Mouse (Mus musculus) hindbrain, embryonic 11.5 days (tissue): ENCODE measurements at regions not wholly inside any gene's neighbourhood (a gene's known extent, or its start where the extent isn't known, plus 50 kb on each side); places are given as distances from the start of the nearest gene placed in this dataset.
A peak's percentile ranks its signal among the peaks of the same experiment; 100 is the strongest.

Experiments used
- ATAC-seq: fragments of 200-750 bp; cut with Nextera tagmentation; 2 replicates; pipeline ENCODE4 v1.8.0; 2017; ENCODE audit warnings: mild to moderate bottlenecking, moderate TSS enrichment, moderate library complexity; ENCODE audit not compliant: low FRiP score
- DNase-seq: peaks from one replicate; pipeline ENCODE4 v3.0.0-alpha.2; 2015; ENCODE audit warnings: low spot score
- H3K27ac ChIP-seq: fragments of 300-500 bp; sonication (generic); 2 replicates; pipeline ENCODE4 v1.5.1; 2014; ENCODE audit warnings: mild to moderate bottlenecking, low read depth, low read length
- H3K27me3 ChIP-seq: fragments of 300-500 bp; sonication (generic); 2 replicates; pipeline ENCODE4 v1.6.1; 2014; ENCODE audit warnings: mild to moderate bottlenecking, low read length, moderate library complexity, mixed read lengths; ENCODE audit not compliant: control insufficient read depth, insufficient read depth
- H3K36me3 ChIP-seq: fragments of 300-500 bp; sonication (generic); 2 replicates; pipeline ENCODE4 v1.6.1; 2014; ENCODE audit warnings: mild to moderate bottlenecking, low read length, moderate library complexity, mixed read lengths; ENCODE audit not compliant: control insufficient read depth, insufficient read depth
- H3K4me1 ChIP-seq: fragments of 300-500 bp; sonication (generic); replicated peaks from 2 replicates; pipeline ENCODE4 v1.6.1; 2014; ENCODE audit warnings: low read length, mixed read lengths; ENCODE audit not compliant: control insufficient read depth, insufficient read depth
- H3K4me2 ChIP-seq: fragments of 300-500 bp; sonication (generic); replicated peaks from 2 replicates; pipeline ENCODE4 v1.6.1; 2014; ENCODE audit warnings: mild to moderate bottlenecking, low read depth, low read length
- H3K4me3 ChIP-seq: fragments of 300-500 bp; sonication (generic); 2 replicates; pipeline ENCODE4 v1.5.1; 2014; ENCODE audit warnings: low read depth, low read length
- H3K9ac ChIP-seq: fragments of 300-500 bp; sonication (generic); 2 replicates; pipeline ENCODE4 v1.6.1; 2014; ENCODE audit warnings: low read depth, low read length
- H3K9me3 ChIP-seq: fragments of 300-500 bp; sonication (generic); 2 replicates; pipeline ENCODE4 v1.6.1; 2016; ENCODE audit warnings: low read length; ENCODE audit not compliant: control insufficient read depth
- WGBS: fragments of 180-500 bp; shearing (Covaris S2); extraction: QIAGEN DNeasy Blood & Tissue Kit; methylation state at CpG from one replicate; pipeline ENCODE4 v1.1.7; 2014; 5-methylcytosine and 5-hydroxymethylcytosine counted together

DNA sequence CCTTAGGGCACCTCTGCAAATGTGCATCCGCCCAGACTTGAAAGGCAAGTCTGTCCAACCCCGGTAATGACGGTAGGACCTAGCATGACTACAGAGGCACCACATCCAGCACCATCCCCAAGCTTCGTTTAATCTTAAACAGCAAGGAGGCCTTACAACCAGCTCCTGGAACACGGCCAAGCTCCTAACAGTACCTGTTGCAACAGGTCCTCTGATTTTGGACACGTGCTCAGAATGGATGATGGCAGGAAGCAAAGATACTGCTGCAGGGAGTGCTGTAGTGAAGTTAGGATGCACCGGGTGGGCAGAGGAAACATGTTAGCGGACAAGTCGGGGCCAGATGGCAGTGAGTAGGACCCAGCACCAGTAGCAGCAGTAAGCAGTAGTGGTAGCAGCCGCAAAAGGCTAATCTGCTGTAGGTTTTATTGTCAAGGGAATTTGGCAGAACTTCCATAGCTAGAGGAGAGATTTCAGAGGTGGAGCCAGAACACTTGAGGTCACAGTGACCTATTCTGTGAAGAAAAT is 2813.5 kb upstream of the Gm7489 start:
- Histone ChIP-seq H3K4me1 (no peaks in the 10 kb centered on the region), H3K36me3 (no peaks in the 10 kb centered on the region), H3K27me3 (no peaks in the 10 kb centered on the region), H3K9ac (no peak overlapping the region), H3K4me3 (no peak overlapping the region), H3K9me3 (no peaks in the 10 kb centered on the region), H3K4me2 (no peak overlapping the region), H3K27ac (no peak overlapping the region)
- WGBS, result 78% methylated on average over 10 of the region's 10 CpGs
- ATAC-seq (no peak), DNase-seq (peak; percentile 6)

DNA sequence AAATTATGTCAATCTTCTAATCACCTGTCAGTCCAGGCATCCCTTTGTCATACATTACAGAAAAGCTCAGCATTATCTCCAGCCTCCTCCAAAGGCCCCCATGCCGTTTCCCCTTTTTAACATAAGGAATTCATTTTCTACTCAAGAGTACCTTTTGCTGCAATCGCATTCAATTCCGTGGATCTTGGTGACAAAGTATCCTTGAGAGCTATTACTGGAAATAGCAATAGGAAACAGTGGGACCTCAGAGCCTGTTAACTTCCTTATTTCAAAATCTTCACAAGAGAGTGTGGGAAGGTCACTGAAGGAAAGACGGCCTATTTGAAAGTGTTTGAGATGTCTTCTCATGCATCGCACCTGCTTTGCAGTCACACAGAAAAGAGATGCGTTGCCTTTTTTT is 2811.0 kb upstream of the Gm7489 start:
- ATAC-seq, result no peak
- no peaks in the 10 kb centered on the region for H3K36me3 ChIP-seq
- H3K27ac ChIP-seq, result no peak overlapping the region
- no peaks in the 10 kb centered on the region for H3K9me3 ChIP-seq
- 84% methylated on average over 6 of the region's 6 CpGs for WGBS
- H3K4me2 ChIP-seq, result no peak overlapping the region
- H3K4me3 ChIP-seq, result no peak overlapping the region
- no peaks in the 10 kb centered on the region for H3K27me3 ChIP-seq
- no peaks in the 10 kb centered on the region for H3K4me1 ChIP-seq
- no peak overlapping the region for H3K9ac ChIP-seq
- no peak for DNase-seq

DNA sequence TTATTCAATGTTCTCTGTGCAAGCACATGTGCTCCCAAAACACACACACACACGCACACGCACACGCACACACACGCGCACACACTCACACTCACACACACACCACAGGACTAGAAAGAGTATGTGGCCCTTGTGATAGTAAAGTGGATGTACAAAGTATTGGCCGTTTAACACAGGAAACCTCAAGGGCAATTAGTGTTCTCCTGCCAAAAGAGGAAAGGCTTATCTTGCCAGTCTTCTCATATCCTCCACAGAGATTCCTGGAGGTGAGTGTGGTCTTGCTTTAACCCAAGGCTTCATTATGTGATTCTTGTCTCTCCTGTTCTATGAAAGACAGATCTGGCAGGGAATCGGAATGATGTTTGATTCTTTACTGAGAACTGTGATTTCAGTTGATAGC is 2810.5 kb upstream of the Gm7489 start:
- no peak for ATAC-seq
- H3K27me3 ChIP-seq, result no peaks in the 10 kb centered on the region
- DNase-seq, result no peak
- no peak overlapping the region for H3K4me3 ChIP-seq
- H3K4me2 ChIP-seq, result no peak overlapping the region
- H3K36me3 ChIP-seq, result no peaks in the 10 kb centered on the region
- no peaks in the 10 kb centered on the region for H3K9me3 ChIP-seq
- no peaks in the 10 kb centered on the region for H3K4me1 ChIP-seq
- no peak overlapping the region for H3K9ac ChIP-seq
- H3K27ac ChIP-seq, result no peak overlapping the region
- 97% methylated on average over 7 of the region's 7 CpGs for WGBS

DNA sequence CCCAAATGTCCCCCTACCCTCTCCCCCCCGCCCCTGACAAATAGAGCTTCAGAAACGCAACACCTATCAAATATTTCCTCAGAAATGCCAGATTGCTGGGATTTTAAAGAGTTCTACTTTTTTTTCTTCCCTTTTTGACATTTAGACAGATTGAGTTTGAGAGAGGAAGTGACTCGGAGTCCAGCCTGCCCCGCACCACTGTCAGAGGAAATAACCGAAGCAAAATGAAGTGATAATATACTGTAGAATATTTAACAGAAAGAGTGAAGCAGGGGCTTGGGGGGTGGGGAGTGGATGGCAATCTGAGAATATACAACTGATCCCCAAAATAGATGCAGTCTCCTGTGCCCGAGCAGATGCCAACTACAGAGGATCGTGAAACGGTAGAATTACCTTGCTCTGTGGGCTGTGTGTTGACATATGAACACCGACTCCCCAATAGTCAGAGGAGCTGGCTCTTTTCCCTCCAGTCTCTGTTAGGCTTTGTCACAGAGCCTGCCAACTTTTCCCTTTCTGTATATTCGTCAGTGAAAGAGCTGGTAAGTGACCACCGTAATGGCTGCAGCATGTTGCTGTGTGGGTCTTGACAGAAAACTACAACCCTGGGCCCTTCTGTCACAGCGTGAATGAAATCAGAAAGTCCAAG is 2800.9 kb upstream of the Gm7489 start:
- H3K9me3 ChIP-seq, result no peaks in the 10 kb centered on the region
- H3K4me1 ChIP-seq, result no peaks in the 10 kb centered on the region
- no peak overlapping the region for H3K4me3 ChIP-seq
- ATAC-seq (no peak), DNase-seq (no peak)
- H3K36me3 ChIP-seq, result no peaks in the 10 kb centered on the region
- H3K4me2 ChIP-seq, result no peak overlapping the region
- H3K9ac ChIP-seq, result no peak overlapping the region
- no peaks in the 10 kb centered on the region for H3K27me3 ChIP-seq
- H3K27ac ChIP-seq, result no peak overlapping the region
- 80% methylated on average over 12 of the region's 12 CpGs for WGBS

DNA sequence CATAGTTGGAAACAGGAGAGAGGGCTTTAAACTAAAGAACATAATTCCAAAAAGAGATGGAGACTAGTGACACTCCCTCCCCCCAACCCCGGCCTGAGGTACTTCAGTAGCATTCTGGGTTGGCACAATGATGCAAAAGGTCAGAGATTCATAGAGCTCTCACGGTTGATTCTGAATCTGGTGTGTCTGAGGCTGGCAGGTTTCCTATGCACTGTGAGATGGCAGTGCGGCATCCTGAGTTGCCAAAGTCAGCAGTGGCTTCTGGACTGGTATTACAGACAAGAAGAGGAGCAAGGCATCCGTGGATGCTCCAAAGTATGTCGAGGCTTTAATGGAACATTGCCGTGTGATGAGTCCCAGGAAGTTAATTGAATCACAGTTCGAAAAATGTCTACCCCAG is 2791.8 kb upstream of the Gm7489 start:
- Histone ChIP-seq H3K27ac (no peak overlapping the region), H3K9ac (no peak overlapping the region), H3K4me3 (no peak overlapping the region), H3K4me2 (no peak overlapping the region), H3K36me3 (no peaks in the 10 kb centered on the region), H3K9me3 (no peaks in the 10 kb centered on the region), H3K27me3 (no peaks in the 10 kb centered on the region), H3K4me1 (no peaks in the 10 kb centered on the region)
- WGBS, result 86% methylated on average over 7 of the region's 7 CpGs
- ATAC-seq, result no peak
- DNase-seq, result no peak

DNA sequence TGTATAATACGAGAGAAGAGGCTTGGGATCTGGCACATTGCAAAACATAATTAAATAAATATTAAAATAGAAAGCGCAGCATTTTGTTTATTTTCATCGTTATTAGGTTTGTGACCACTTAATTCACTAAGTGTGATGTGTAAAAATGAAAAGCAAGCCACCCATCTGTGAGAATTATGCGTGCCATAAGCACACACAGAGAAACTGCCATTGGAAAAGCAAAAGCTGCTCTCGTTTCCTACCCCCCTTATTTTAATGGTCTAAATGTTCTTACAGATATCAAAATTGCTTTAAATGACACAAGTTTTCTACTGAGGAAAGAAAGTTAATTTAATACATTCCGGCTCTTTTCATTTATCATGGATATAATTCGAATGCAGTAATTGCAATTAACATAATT is 2780.8 kb upstream of the Gm7489 start:
- H3K27ac ChIP-seq, result no peak overlapping the region
- ATAC-seq (peak; percentile 33; the same call in 1 of the 2 replicates), DNase-seq (no peak)
- no peaks in the 10 kb centered on the region for H3K36me3 ChIP-seq
- H3K27me3 ChIP-seq, result no peaks in the 10 kb centered on the region
- no peak overlapping the region for H3K4me3 ChIP-seq
- peak overlapping the region; percentile 29 for H3K4me2 ChIP-seq
- H3K9me3 ChIP-seq, result no peaks in the 10 kb centered on the region
- 73% methylated on average over 7 of the region's 7 CpGs for WGBS
- no peaks in the 10 kb centered on the region for H3K4me1 ChIP-seq
- H3K9ac ChIP-seq, result peak overlapping the region; percentile 32; the same call in 1 of the 2 replicates

DNA sequence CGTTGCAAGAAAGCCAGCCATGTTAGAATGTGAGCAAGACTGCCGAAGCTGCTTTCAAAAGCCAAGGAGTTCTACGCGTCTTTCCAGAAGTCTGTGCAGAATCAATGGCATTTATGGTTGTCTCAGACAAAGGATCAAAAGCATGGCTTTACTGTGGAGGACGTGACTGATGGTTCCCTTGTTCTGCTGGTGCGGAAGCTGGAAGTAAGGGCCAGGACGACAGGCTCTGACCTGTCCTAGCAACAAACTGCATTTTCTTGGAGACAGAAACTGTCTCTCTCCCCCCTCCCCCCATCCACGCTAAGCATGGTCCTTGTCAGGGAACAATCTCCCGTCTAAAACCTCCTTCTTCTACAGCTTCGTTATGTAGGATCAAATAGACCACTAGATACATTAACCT is 2780.3 kb upstream of the Gm7489 start:
- H3K36me3 ChIP-seq, result no peaks in the 10 kb centered on the region
- no peaks in the 10 kb centered on the region for H3K27me3 ChIP-seq
- DNase-seq (peak; percentile 52), ATAC-seq (peak; percentile 87)
- peak overlapping the region; percentile 29 for H3K4me2 ChIP-seq
- H3K4me3 ChIP-seq, result no peak overlapping the region
- no peak overlapping the region for H3K27ac ChIP-seq
- peak overlapping the region; percentile 32; the same call in 1 of the 2 replicates for H3K9ac ChIP-seq
- no peaks in the 10 kb centered on the region for H3K4me1 ChIP-seq
- no peaks in the 10 kb centered on the region for H3K9me3 ChIP-seq
- WGBS, result 12% methylated on average over 10 of the region's 10 CpGs

DNA sequence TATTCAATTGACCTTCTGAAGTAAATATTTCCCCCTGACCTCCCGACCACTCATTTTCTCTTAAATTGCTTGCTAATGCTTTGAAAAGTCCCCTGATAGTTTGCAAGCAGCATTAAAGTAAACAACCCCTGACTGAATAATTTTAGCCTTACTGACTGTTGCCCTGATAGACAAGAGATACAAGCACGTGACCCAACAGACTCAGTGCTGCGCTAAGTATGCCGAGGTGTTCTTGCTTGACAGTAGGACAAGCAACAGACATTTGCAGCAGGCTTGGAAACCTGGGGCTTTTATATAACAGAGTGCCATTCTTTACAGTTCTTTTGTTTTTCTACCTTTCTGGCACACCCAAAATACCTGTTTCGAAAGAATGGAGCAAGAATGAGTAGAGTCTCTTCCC is 2779.9 kb upstream of the Gm7489 start:
- no peaks in the 10 kb centered on the region for H3K4me1 ChIP-seq
- no peaks in the 10 kb centered on the region for H3K27me3 ChIP-seq
- 68% methylated on average over 5 of the region's 5 CpGs for WGBS
- DNase-seq (no peak), ATAC-seq (peak; percentile 66)
- H3K9me3 ChIP-seq, result no peaks in the 10 kb centered on the region
- peak overlapping the region; percentile 32; the same call in 1 of the 2 replicates for H3K9ac ChIP-seq
- H3K27ac ChIP-seq, result no peak overlapping the region
- no peak overlapping the region for H3K4me3 ChIP-seq
- no peaks in the 10 kb centered on the region for H3K36me3 ChIP-seq
- peak overlapping the region; percentile 29; the same call in 1 of the 2 replicates for H3K4me2 ChIP-seq

DNA sequence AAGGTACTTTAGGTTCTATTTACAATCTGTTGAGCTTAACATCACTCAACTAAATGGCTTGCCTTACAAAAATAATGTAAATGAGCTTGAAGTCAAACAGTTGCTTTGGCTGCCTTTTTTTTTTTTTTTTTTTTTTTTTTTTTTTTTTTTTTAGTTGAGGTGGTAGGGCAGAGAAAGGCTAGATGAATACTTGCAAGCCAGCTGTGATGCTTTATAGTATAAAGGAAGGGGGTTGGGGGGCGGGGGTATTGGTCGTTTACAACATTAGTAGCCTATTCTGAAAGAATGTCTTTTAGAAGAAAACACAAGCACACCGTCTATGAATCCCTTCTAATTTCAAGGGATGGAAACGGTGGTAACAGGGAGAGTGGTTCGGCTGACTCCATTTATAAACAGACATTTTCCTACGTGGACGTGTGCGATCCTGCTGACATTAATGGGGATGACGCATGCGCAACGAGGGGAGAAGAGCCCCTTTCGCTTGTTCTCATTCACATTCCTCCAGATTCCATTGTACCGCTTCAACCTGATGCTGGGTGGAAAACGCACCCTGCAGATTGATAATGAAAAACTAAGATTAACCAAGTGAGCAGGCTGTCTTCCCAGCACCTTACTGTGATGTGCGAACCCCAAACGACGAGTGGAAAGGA is 2779.2 kb upstream of the Gm7489 start:
- WGBS, result 61% methylated on average over 17 of the region's 17 CpGs
- Histone ChIP-seq H3K36me3 (no peaks in the 10 kb centered on the region), H3K27ac (no peak overlapping the region), H3K9me3 (no peaks in the 10 kb centered on the region), H3K9ac (no peak overlapping the region), H3K4me1 (no peaks in the 10 kb centered on the region), H3K27me3 (no peaks in the 10 kb centered on the region), H3K4me2 (0 out of 2 replicates have a peak overlapping the region, but pooled peaks have one; percentile 11), H3K4me3 (no peak overlapping the region)
- ATAC-seq (peak; percentile 15; the same call in 1 of the 2 replicates), DNase-seq (peak; percentile 31)
